Mouse (Mus musculus): ENCODE data around the gene Babam2. TPM values are rescaled to one million over a fixed set of nuclear protein-coding genes. Genes with fewer than 3 reads are reported as not detected.

Babam2 gene
- total and polyA plus RNA-seq, 2 experiments from 2014 or later: 30.9 to 58.9 TPM

GRCm38 (mm10) chr5:32104119-32104990, 406.9 kb downstream of the Babam2 start:
- DNase-seq (ENCODE audit: low spot score): no peak
- no peaks in the 10 kb centered on the region for H3K9me3 ChIP-seq (ENCODE audit: low read length)
- H3K4me2 ChIP-seq (ENCODE audit: low read depth, low read length, poor library complexity, severe bottlenecking): no peak overlapping the region
- no peaks in the 10 kb centered on the region for H3K36me3 ChIP-seq (ENCODE audit: insufficient read depth, low read length)
- no peak overlapping the region for H3K27ac ChIP-seq (ENCODE audit: low read depth, low read length)
- H3K9ac ChIP-seq (replicated peaks; ENCODE audit: low read length, poor library complexity, severe bottlenecking): no peak overlapping the region
- H3K27me3 ChIP-seq (ENCODE audit: insufficient read depth, low read length): no peaks in the 10 kb centered on the region
- no peak for TF ChIP-seq CTCF (IDR thresholded peaks at IDR 0.05)
- H3K4me3 ChIP-seq (ENCODE audit: low read depth, low read length): no peak overlapping the region
- WGBS: 85% methylated on average over 12 of the region's 12 CpGs
- no peaks in the 10 kb centered on the region for H3K4me1 ChIP-seq (ENCODE audit: insufficient read depth, low read length)
- no peak for ATAC-seq (ENCODE audit: low FRiP score)

GRCm38 (mm10) chr5:32106473-32107140, 409.1 kb downstream of the Babam2 start:
- DNase-seq (ENCODE audit: low spot score) (no peak), ATAC-seq (ENCODE audit: low FRiP score) (no peak)
- Histone ChIP-seq H3K9me3 (ENCODE audit: low read length) (no peaks in the 10 kb centered on the region), H3K9ac (replicated peaks; ENCODE audit: low read length, poor library complexity, severe bottlenecking) (no peak overlapping the region), H3K4me2 (ENCODE audit: low read depth, low read length, poor library complexity, severe bottlenecking) (no peak overlapping the region), H3K36me3 (ENCODE audit: insufficient read depth, low read length) (no peaks in the 10 kb centered on the region), H3K27me3 (ENCODE audit: insufficient read depth, low read length) (no peaks in the 10 kb centered on the region), H3K4me3 (ENCODE audit: low read depth, low read length) (no peak overlapping the region), H3K27ac (ENCODE audit: low read depth, low read length) (no peak overlapping the region), H3K4me1 (ENCODE audit: insufficient read depth, low read length) (no peaks in the 10 kb centered on the region)
- 87% methylated on average over 5 of the region's 5 CpGs for WGBS
- TF ChIP-seq CTCF (IDR thresholded peaks at IDR 0.05): no peak

GRCm38 (mm10) chr5:32110651-32111050, 413.2 kb downstream of the Babam2 start:
- TF ChIP-seq CTCF (IDR thresholded peaks at IDR 0.05): no peak
- no peak for ATAC-seq (ENCODE audit: low FRiP score)
- Histone ChIP-seq H3K4me1 (ENCODE audit: insufficient read depth, low read length) (no peaks in the 10 kb centered on the region), H3K9ac (replicated peaks; ENCODE audit: low read length, poor library complexity, severe bottlenecking) (no peak overlapping the region), H3K4me3 (ENCODE audit: low read depth, low read length) (no peak overlapping the region), H3K36me3 (ENCODE audit: insufficient read depth, low read length) (no peaks in the 10 kb centered on the region), H3K4me2 (ENCODE audit: low read depth, low read length, poor library complexity, severe bottlenecking) (no peak overlapping the region), H3K27me3 (ENCODE audit: insufficient read depth, low read length) (no peaks in the 10 kb centered on the region), H3K27ac (ENCODE audit: low read depth, low read length) (no peak overlapping the region), H3K9me3 (ENCODE audit: low read length) (no peaks in the 10 kb centered on the region)
- 93% methylated on average over 4 of the region's 4 CpGs for WGBS
- DNase-seq (ENCODE audit: low spot score): no peak

- Histone ChIP-seq H3K9me3 (ENCODE audit: low read length) (no peaks in the 10 kb centered on the region), H3K4me3 (ENCODE audit: low read depth, low read length) (no peak overlapping the region), H3K27ac (ENCODE audit: low read depth, low read length) (no peak overlapping the region), H3K4me2 (ENCODE audit: low read depth, low read length, poor library complexity, severe bottlenecking) (no peak overlapping the region), H3K4me1 (ENCODE audit: insufficient read depth, low read length) (no peaks in the 10 kb centered on the region), H3K27me3 (ENCODE audit: insufficient read depth, low read length) (no peaks in the 10 kb centered on the region), H3K9ac (replicated peaks; ENCODE audit: low read length, poor library complexity, severe bottlenecking) (no peak overlapping the region), H3K36me3 (ENCODE audit: insufficient read depth, low read length) (no peaks in the 10 kb centered on the region)
- no peak for TF ChIP-seq CTCF (IDR thresholded peaks at IDR 0.05)
- 77% methylated on average over 7 of the region's 7 CpGs for WGBS
- no peak for DNase-seq (ENCODE audit: low spot score)
- ATAC-seq (ENCODE audit: low FRiP score): no peak
Measured at GRCm38 (mm10) chr5:32112206-32112916, 414.9 kb downstream of the Babam2 start.

- no peaks in the 10 kb centered on the region for H3K4me1 ChIP-seq (ENCODE audit: insufficient read depth, low read length)
- H3K36me3 ChIP-seq (ENCODE audit: insufficient read depth, low read length): no peaks in the 10 kb centered on the region
- no peaks in the 10 kb centered on the region for H3K27me3 ChIP-seq (ENCODE audit: insufficient read depth, low read length)
- H3K9me3 ChIP-seq (ENCODE audit: low read length): no peaks in the 10 kb centered on the region
- no peak overlapping the region for H3K4me2 ChIP-seq (ENCODE audit: low read depth, low read length, poor library complexity, severe bottlenecking)
- H3K4me3 ChIP-seq (ENCODE audit: low read depth, low read length): no peak overlapping the region
- no peak for TF ChIP-seq CTCF (IDR thresholded peaks at IDR 0.05)
- ATAC-seq (ENCODE audit: low FRiP score): no peak
- no peak overlapping the region for H3K27ac ChIP-seq (ENCODE audit: low read depth, low read length)
- H3K9ac ChIP-seq (replicated peaks; ENCODE audit: low read length, poor library complexity, severe bottlenecking): no peak overlapping the region
- 39% methylated on average over 11 of the region's 11 CpGs for WGBS
- DNase-seq (ENCODE audit: low spot score): no peak
Measured at GRCm38 (mm10) chr5:32120901-32121376, 423.5 kb downstream of the Babam2 start.
